Mouse (Mus musculus) v-Abl transformed pro-B cells (cell line): ENCODE results near the gene Dtd1.

ENCODE experiments used
- in situ Hi-C, 2 experiments: fragments of 400-800 bp; cut with MboI; formaldehyde crosslinking; loops; one replicate each; pipeline ENCODE4 v1.15.1; 2025; ENCODE audit not compliant: unreplicated experiment in 2 of 2

The Dtd1 gene

GRCm38 (mm10) chr2:144637671-144638395, 38.1 kb downstream of the Dtd1 start:
- in situ Hi-C loops: loop anchor here (5.0 to 25.0 kb wide), 5 partner anchors 367 to 949 kb away; no protein-coding TSS in a partner anchor

GRCm38 (mm10) chr2:144638719-144639118, 39.0 kb downstream of the Dtd1 start:
- in situ Hi-C loops: loop anchor here (5.0 to 25.0 kb wide), 5 partner anchors 366 to 949 kb away; no protein-coding TSS in a partner anchor

GRCm38 (mm10) chr2:144640101-144640500, 40.4 kb downstream of the Dtd1 start:
- in situ Hi-C loops: loop anchor here (5.0 to 25.0 kb wide), 3 partner anchors 372 to 947 kb away; no protein-coding TSS in a partner anchor

GRCm38 (mm10) chr2:144641991-144642390, 42.3 kb downstream of the Dtd1 start:
- in situ Hi-C loops: loop anchor here (5.0 to 25.0 kb wide), 3 partner anchors 370 to 945 kb away; no protein-coding TSS in a partner anchor

- in situ Hi-C loops: loop anchor here (25.0 kb wide), 2 partner anchors 366 to 466 kb away; no protein-coding TSS in a partner anchor
Observed at GRCm38 (mm10) chr2:144646360-144646759, 46.7 kb downstream of the Dtd1 start.

- in situ Hi-C loops: loop anchor here (25.0 kb wide), 2 partner anchors 365 to 465 kb away; no protein-coding TSS in a partner anchor
Observed at GRCm38 (mm10) chr2:144647151-144647550, 47.5 kb downstream of the Dtd1 start.

- in situ Hi-C loops: loop anchor here (25.0 kb wide), 2 partner anchors 362 to 462 kb away; no protein-coding TSS in a partner anchor
Observed at GRCm38 (mm10) chr2:144649960-144650359, 50.3 kb downstream of the Dtd1 start.

- in situ Hi-C loops: no loop called here
Observed at GRCm38 (mm10) chr2:144652841-144653240, 53.1 kb downstream of the Dtd1 start.

GRCm38 (mm10) chr2:144655307-144655706, 55.6 kb downstream of the Dtd1 start:
- in situ Hi-C loops: no loop called here

- in situ Hi-C loops: no loop called here
Observed at GRCm38 (mm10) chr2:144668507-144668906, 68.8 kb downstream of the Dtd1 start.

- in situ Hi-C loops: no loop called here
Observed at GRCm38 (mm10) chr2:144670289-144670930, 70.7 kb downstream of the Dtd1 start.

GRCm38 (mm10) chr2:144672397-144672796, 72.7 kb downstream of the Dtd1 start:
- in situ Hi-C loops: no loop called here

GRCm38 (mm10) chr2:144676546-144677228, 77.0 kb downstream of the Dtd1 start:
- in situ Hi-C loops: no loop called here

- in situ Hi-C loops: no loop called here
Observed at GRCm38 (mm10) chr2:144677229-144677571, 77.5 kb downstream of the Dtd1 start.

- in situ Hi-C loops: no loop called here
Observed at GRCm38 (mm10) chr2:144678779-144679178, 79.1 kb downstream of the Dtd1 start.

- in situ Hi-C loops: no loop called here
Observed at GRCm38 (mm10) chr2:144679394-144679793, 79.7 kb downstream of the Dtd1 start.

- in situ Hi-C loops: no loop called here
Observed at GRCm38 (mm10) chr2:144692219-144692732, 92.6 kb downstream of the Dtd1 start.

- in situ Hi-C loops: no loop called here
Observed at GRCm38 (mm10) chr2:144692777-144693176, 93.1 kb downstream of the Dtd1 start.

- in situ Hi-C loops: no loop called here
Observed at GRCm38 (mm10) chr2:144694923-144695322, 95.2 kb downstream of the Dtd1 start.

- in situ Hi-C loops: no loop called here
Observed at GRCm38 (mm10) chr2:144698046-144698445, 98.3 kb downstream of the Dtd1 start.

GRCm38 (mm10) chr2:144700608-144701007, 100.9 kb downstream of the Dtd1 start:
- in situ Hi-C loops: no loop called here
